Mouse (Mus musculus) midbrain, embryonic 12.5 days (tissue): ENCODE results near the gene Sp2. TPM values are rescaled to one million over a fixed set of nuclear protein-coding genes. Genes with fewer than 3 reads are reported as not detected.

Experiments
- ATAC-seq: fragments of 200-750 bp; cut with Nextera tagmentation; 2 replicates; pipeline ENCODE4 v1.8.0; 2017; ENCODE audit warnings: low read depth, moderate TSS enrichment, moderate library complexity; ENCODE audit not compliant: low FRiP score
- H3K27ac ChIP-seq: fragments of 300-500 bp; sonication (generic); replicated peaks from 2 replicates; pipeline ENCODE4 v1.5.1; 2016; ENCODE audit warnings: mild to moderate bottlenecking
- H3K27me3 ChIP-seq: fragments of 300-500 bp; sonication (generic); 2 replicates; pipeline ENCODE4 v1.6.1; 2016; ENCODE audit warnings: mild to moderate bottlenecking
- H3K36me3 ChIP-seq: fragments of 300-500 bp; sonication (generic); 2 replicates; pipeline ENCODE4 v1.6.1; 2016
- H3K4me1 ChIP-seq: fragments of 300-500 bp; sonication (generic); 2 replicates; pipeline ENCODE4 v1.6.1; 2016
- H3K4me2 ChIP-seq: fragments of 300-500 bp; sonication (generic); replicated peaks from 2 replicates; pipeline ENCODE4 v1.6.1; 2016; ENCODE audit warnings: mild to moderate bottlenecking, moderate library complexity
- H3K4me3 ChIP-seq: fragments of 300-500 bp; sonication (generic); 2 replicates; pipeline ENCODE4 v1.5.1; 2016; ENCODE audit warnings: mild to moderate bottlenecking
- H3K9ac ChIP-seq: fragments of 300-500 bp; sonication (generic); replicated peaks from 2 replicates; pipeline ENCODE4 v1.6.1; 2016; ENCODE audit warnings: mild to moderate bottlenecking, moderate library complexity
- H3K9me3 ChIP-seq: fragments of 300-500 bp; sonication (generic); 2 replicates; pipeline ENCODE4 v1.6.1; 2016; ENCODE audit warnings: mild to moderate bottlenecking
- WGBS: fragments of 180-500 bp; shearing (Covaris S2); methylation state at CpG from one replicate; pipeline ENCODE4 v1.1.7; 2016; 5-methylcytosine and 5-hydroxymethylcytosine counted together
- polyA plus RNA-seq: library from polyadenylated mRNA; unstranded; fragments of >200 nt; fragmentation: Nextera tagmentation; extraction: Ambion mirVana; gene quantifications from 2 replicates; pipeline ENCODE4 v1.2.1, GENCODE M21; 2016

Sp2 gene
- polyA plus RNA-seq, 1 experiment from 2014 or later: 23.4 TPM

GRCm38 (mm10) chr11:96943746-96944304 lies 38.9 kb downstream of the Sp2 start, which contains the start of gene Pnpo:
Gene Pnpo, minus strand, starts transcription at chr11:96943986.
- WGBS: 1% methylated on average over 29 of the region's 29 CpGs
- peak; percentile 97 for ATAC-seq
- peaks cover 15% of the 10 kb centered on the region for H3K27me3 ChIP-seq
- H3K27ac ChIP-seq: no peak within 1 kb of the TSS
- H3K9me3 ChIP-seq: no peaks in the 10 kb centered on the region
- no peaks in the 10 kb centered on the region for H3K36me3 ChIP-seq
- peak within 1 kb of the TSS; percentile 52 for H3K4me3 ChIP-seq
- H3K4me2 ChIP-seq: peak within 1 kb of the TSS; percentile 87
- peak within 1 kb of the TSS; percentile 55; the same call in 1 of the 2 replicates for H3K9ac ChIP-seq
- peaks cover 14% of the 10 kb centered on the region for H3K4me1 ChIP-seq

DNA sequence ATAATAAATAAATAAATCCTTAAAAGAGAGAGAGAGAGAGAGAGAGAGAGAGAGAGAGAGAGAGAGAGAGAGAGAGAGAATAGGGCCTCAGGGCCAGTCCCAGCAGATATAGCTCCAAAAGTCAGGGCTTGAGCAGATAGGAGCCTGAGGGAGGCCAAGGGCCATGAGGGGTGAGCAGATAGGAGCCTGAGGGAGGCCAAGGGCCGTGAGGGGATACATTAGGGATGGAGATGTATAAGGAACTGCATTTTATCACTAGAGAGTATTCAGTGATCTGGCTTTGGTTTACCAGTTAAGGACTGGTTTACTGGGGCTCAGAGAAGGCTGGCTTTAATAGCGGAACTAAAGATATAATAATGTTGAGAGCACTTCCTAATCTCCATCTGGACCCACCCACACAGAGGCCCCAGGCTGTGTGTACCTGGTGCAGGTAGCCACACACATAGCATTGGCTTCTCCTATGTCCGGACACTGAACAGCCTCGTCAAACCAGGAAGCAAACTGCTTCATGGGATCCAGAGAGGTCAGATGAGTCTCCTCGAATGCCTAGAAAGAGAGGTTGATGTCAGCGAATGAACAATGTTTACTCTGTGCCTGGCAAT lies 40.7 kb downstream of the Sp2 start:
- no peak overlapping the region for H3K4me3 ChIP-seq
- peaks cover 15% of the 10 kb centered on the region for H3K27me3 ChIP-seq
- no peak for ATAC-seq
- H3K9me3 ChIP-seq: no peaks in the 10 kb centered on the region
- H3K4me2 ChIP-seq: no peak overlapping the region
- H3K27ac ChIP-seq: no peak overlapping the region
- 80% methylated on average over 6 of the region's 6 CpGs for WGBS
- no peaks in the 10 kb centered on the region for H3K36me3 ChIP-seq
- peaks cover 14% of the 10 kb centered on the region for H3K4me1 ChIP-seq
- no peak overlapping the region for H3K9ac ChIP-seq

DNA sequence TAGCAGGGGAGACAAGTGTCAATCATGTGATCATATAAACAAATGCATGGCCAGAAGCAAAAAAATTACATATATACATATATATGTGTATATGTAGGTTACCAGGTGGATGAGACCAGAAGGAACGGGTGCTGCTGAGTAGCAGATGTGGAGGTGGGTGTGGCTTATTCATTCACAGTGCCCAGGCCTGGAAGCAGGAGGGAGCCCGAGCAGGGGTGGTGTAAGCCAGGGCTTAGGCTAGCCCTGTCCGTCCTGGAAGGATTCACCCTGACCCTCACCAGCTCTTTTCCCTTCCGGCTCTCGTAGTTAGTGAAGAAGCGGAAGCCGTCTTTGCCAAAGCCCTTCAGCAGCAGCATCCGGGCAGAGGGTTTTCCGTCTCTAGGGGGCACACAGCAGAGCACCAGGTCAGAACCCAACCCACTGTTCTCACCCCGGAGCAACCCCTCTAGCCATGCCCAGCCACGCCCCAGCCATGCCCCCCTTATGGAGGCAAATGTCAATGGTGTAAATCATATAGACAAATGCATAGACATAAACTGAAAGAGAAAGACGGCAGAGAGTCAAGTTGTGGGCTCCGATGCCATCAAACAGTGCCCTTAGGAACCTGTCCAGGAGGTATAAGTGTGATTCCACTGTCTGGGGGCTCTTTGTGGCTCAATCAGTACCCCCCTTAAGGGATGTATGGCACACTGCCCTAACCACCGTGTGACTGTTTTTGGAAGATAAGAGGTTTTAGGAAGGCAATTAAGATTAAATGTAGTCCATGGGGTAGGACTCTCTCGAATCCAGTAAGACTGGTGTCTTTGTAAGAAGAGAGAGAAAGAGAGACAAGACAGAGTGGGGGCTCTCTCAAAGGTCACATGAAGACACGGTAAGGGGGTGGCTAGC lies 41.9 kb downstream of the Sp2 start:
- Histone ChIP-seq H3K36me3 (no peaks in the 10 kb centered on the region), H3K27me3 (peaks cover 15% of the 10 kb centered on the region), H3K9ac (no peak overlapping the region), H3K9me3 (no peaks in the 10 kb centered on the region), H3K27ac (no peak overlapping the region), H3K4me3 (no peak overlapping the region), H3K4me1 (peaks cover 14% of the 10 kb centered on the region), H3K4me2 (no peak overlapping the region)
- WGBS: 77% methylated on average over 16 of the region's 16 CpGs
- no peak for ATAC-seq

DNA sequence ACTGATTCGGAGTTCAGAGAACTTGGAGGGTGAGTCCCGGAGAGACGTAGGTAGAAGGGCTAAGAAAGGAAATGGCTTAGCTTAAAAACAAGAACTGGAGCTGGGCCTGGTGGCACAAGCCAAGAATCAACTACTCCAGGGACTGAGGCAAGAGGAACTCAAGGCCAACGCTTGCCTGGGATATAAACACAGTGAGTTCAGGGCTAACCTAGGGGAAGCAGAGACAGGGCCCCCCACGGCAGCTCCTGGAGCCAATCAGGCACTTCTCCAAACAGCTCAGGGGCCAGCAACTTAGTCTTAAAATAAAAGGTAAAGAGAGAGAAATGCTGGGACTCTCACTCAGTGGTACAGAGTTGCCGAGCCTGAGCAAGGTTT lies 44.3 kb downstream of the Sp2 start:
- Histone ChIP-seq H3K9ac (no peak overlapping the region), H3K4me2 (no peak overlapping the region), H3K27ac (no peak overlapping the region), H3K36me3 (no peaks in the 10 kb centered on the region), H3K4me3 (no peak overlapping the region), H3K4me1 (peaks cover 9% of the 10 kb centered on the region; the same call in 1 of the 2 replicates), H3K9me3 (no peaks in the 10 kb centered on the region), H3K27me3 (peaks cover 5% of the 10 kb centered on the region; the same call in 1 of the 2 replicates)
- WGBS: 89% methylated on average over 6 of the region's 6 CpGs
- ATAC-seq: no peak

DNA sequence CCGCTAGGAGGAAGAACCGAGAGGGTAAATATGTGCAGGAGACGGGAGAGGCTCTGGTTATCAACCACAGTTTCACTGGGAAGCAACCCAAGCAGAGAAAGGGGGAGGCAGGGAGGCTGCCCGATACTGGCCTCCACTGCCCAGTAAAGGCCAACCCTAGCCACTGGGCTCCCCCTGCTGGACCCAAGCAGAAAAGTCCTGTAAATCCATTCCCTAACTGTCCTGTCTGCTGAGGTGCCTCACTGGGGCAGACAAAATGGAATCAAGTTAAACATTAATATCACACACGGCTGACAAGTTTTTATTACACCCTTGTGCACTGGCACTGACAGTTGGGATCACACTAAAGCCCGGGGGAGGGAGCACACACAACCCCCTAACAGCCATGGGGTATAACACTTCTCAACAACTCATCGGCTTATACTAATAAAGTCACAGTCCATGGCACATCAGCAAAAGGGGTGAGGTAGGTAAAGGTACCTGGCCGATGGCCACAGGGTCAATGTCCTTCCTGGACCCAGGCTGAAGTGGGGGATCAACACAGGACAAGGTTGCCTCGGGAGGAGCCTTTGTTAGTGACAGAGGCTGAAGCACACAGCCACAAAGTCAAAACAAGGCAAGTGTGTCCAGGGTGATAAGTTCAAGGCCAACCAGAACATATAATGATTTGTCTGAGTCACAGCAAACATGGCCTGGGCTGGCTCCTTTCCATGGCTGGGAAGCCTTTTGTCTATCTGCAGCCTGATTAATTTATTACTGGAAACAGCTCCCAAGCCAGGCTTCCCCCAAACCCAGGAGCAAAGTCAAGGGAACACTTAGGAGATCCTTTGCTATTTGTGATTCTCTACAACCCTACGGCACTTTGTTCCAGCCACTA lies 45.0 kb downstream of the Sp2 start:
- Histone ChIP-seq H3K36me3 (no peaks in the 10 kb centered on the region), H3K9ac (no peak overlapping the region), H3K9me3 (no peaks in the 10 kb centered on the region), H3K27ac (no peak overlapping the region), H3K27me3 (peaks cover 3% of the 10 kb centered on the region; the same call in 1 of the 2 replicates), H3K4me3 (no peak overlapping the region), H3K4me2 (no peak overlapping the region), H3K4me1 (peaks cover 6% of the 10 kb centered on the region; the same call in 1 of the 2 replicates)
- ATAC-seq: no peak
- 61% methylated on average over 10 of the region's 10 CpGs for WGBS

DNA sequence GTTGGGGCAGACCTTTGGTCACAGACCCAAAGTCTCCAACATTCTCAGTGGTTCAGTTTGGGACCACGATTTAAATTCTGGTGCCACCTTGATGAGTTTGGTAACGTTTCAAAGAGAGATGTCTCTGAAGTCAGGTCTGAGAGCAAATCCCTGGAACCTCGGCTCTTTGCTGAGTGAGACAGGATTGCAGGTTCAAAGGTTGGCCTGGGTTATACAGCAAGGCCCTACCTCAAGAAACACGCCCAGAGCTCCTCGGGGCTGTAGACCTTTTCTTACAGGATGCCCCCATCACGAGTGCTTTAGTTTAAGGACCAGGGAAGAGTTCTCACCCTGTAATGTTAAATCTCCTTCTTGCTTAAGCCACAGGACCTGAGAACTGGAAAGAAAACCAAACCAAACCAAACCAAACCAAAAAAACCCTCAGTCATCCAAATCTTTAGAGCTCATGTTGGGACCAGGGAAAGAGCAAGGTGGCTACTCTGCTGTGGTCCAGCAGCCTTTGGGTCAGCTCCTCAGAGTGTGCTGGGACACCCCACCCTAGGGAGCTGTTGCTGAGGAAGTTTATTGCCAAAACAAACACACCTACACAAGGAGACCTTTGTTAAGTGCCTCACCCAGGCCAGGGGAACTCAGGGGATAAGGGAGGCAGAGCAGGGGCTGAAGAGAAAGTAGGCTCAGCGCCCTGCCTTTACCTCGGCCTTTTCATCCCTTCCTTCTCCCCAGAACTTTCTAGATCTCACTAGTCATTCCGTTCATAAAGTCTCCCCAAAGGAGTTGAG lies 46.7 kb downstream of the Sp2 start:
- ATAC-seq: no peak
- WGBS: 90% methylated on average over 9 of the region's 9 CpGs

GRCm38 (mm10) chr11:96934921-96935356 lies 47.8 kb downstream of the Sp2 start:
- H3K9me3 ChIP-seq: no peaks in the 10 kb centered on the region
- H3K4me3 ChIP-seq: peak overlapping the region; percentile 23
- H3K4me1 ChIP-seq: peaks cover 6% of the 10 kb centered on the region; the same call in 1 of the 2 replicates
- H3K36me3 ChIP-seq: no peaks in the 10 kb centered on the region
- 0 out of 2 replicates have a peak, but pooled peaks have one; percentile 44 for ATAC-seq
- H3K27me3 ChIP-seq: peaks cover 7% of the 10 kb centered on the region
- no peak overlapping the region; the same call in 1 of the 2 replicates for H3K27ac ChIP-seq
- H3K9ac ChIP-seq: no peak overlapping the region
- 19% methylated on average over 12 of the region's 12 CpGs for WGBS
- peak overlapping the region; percentile 37 for H3K4me2 ChIP-seq

More for the DNA sequence above, 46.7 kb downstream of the Sp2 start:
- Histone ChIP-seq H3K4me2 (no peak overlapping the region), H3K27me3 (no peaks in the 10 kb centered on the region), H3K27ac (no peak overlapping the region), H3K9ac (no peak overlapping the region), H3K36me3 (no peaks in the 10 kb centered on the region), H3K4me1 (peaks cover 6% of the 10 kb centered on the region; the same call in 1 of the 2 replicates), H3K9me3 (no peaks in the 10 kb centered on the region), H3K4me3 (no peak overlapping the region)

DNA sequence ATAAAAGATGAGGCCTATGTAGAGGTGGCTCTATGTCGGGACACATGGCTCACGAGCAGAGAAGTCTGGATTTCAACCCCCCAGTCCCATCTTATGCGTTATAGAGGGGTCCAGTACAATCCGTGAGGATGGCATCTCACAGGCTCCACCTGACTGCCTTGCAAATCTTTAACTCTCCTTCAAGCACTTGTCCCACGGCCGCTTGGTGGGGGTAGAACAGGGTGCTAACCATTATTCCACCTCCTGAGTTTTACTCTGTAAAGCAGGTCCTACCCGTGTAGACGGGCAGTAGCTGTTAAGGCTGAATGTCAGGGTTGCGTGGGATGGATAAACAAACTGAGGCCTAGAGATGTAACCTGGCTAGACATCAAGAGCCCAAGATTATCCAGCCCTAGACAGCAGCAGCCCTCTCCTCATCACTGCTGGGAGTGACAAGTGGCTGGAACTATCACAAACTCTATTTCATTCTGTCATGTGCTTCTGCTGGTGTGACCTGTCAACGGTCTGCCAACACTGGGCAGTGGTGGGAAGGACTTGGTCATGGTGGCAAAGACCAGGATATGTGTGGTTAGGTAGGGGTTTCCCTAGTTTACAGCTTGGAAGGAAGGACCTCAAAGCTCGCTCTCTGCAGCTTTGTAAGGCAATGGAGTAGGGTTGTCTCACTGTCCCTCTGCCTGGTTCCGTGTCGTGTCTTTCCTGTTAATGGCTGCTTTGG lies 49.0 kb downstream of the Sp2 start:
- Histone ChIP-seq H3K4me2 (no peak overlapping the region), H3K27me3 (peaks cover 19% of the 10 kb centered on the region), H3K27ac (no peak overlapping the region), H3K36me3 (no peaks in the 10 kb centered on the region), H3K9me3 (no peaks in the 10 kb centered on the region), H3K4me3 (no peak overlapping the region), H3K4me1 (peaks cover 12% of the 10 kb centered on the region; the same call in 1 of the 2 replicates), H3K9ac (no peak overlapping the region)
- no peak for ATAC-seq
- 93% methylated on average over 13 of the region's 13 CpGs for WGBS

GRCm38 (mm10) chr11:96931327-96932062 lies 51.3 kb downstream of the Sp2 start:
- H3K4me3 ChIP-seq: no peak overlapping the region
- H3K36me3 ChIP-seq: no peaks in the 10 kb centered on the region
- H3K27ac ChIP-seq: no peak overlapping the region
- H3K27me3 ChIP-seq: peaks cover 34% of the 10 kb centered on the region
- H3K4me1 ChIP-seq: peaks cover 13% of the 10 kb centered on the region; the same call in 1 of the 2 replicates
- no peak overlapping the region for H3K9ac ChIP-seq
- ATAC-seq: no peak
- 75% methylated on average over 8 of the region's 8 CpGs for WGBS
- no peaks in the 10 kb centered on the region for H3K9me3 ChIP-seq
- no peak overlapping the region for H3K4me2 ChIP-seq
